Mouse (Mus musculus) lung, adult 2 months (tissue): ENCODE data around the gene Trappc13. TPM values are rescaled to one million over a fixed set of nuclear protein-coding genes. Genes with fewer than 3 reads are reported as not detected.
A peak's percentile ranks its signal among the peaks of the same experiment; 100 is the strongest.

Experiments used
- DNase-seq: peaks from one replicate; pipeline ENCODE4 v3.0.0; 2022
- H3K4me1 ChIP-seq: fragments of 200-500 bp; 2 replicates; pipeline ENCODE4 v1.6.1; 2011; ENCODE audit warnings: low read length; ENCODE audit not compliant: control insufficient read depth, insufficient read depth
- H3K4me3 ChIP-seq: fragments of 200-500 bp; replicated peaks from 2 replicates; pipeline ENCODE3; 2011; ENCODE audit warnings: low read depth, mild to moderate bottlenecking, control low read depth, low read length; ENCODE audit errors: extremely low read depth
- CTCF ChIP-seq: fragments of 200-500 bp; IDR thresholded peaks from 2 replicates; pipeline ENCODE4 v1.5.1; 2011; ENCODE audit warnings: mild to moderate bottlenecking, low read length, control low read depth; ENCODE audit not compliant: insufficient read depth
- POLR2A ChIP-seq: fragments of 200-500 bp; IDR thresholded peaks from 2 replicates; pipeline ENCODE4 v1.6.1; 2011; ENCODE audit warnings: low read depth, mild to moderate bottlenecking, control low read depth, low read length, borderline replicate concordance; ENCODE audit errors: extremely low read depth
- WGBS: fragments of 180-500 bp; shearing (Covaris S2); methylation state at CpG from one replicate; pipeline ENCODE4 v1.1.7; 2018; 5-methylcytosine and 5-hydroxymethylcytosine counted together
- polyA plus RNA-seq: library from polyadenylated mRNA; depleted of rRNA; stranded (reverse); fragments of >200 nt; gene quantifications from 2 replicates; pipeline ENCODE4 v1.2.3, GENCODE M21; 2012

Gene Trappc13
- polyA plus RNA-seq, 1 experiment, result 6.9 TPM

GRCm38 (mm10) chr13:104171711-104172110 lies 6.6 kb downstream of the Trappc13 start:
- no peak overlapping the region for H3K4me3 ChIP-seq
- H3K4me1 ChIP-seq, result no peaks in the 10 kb centered on the region
- no peak for DNase-seq
- WGBS, result 63% methylated on average over 5 of the region's 5 CpGs
- TF ChIP-seq POLR2A (no peak), CTCF (no peak)

GRCm38 (mm10) chr13:104155686-104156085 lies 22.6 kb downstream of the Trappc13 start:
- Histone ChIP-seq H3K4me3 (no peak overlapping the region), H3K4me1 (no peaks in the 10 kb centered on the region)
- TF ChIP-seq CTCF (no peak), POLR2A (no peak)
- DNase-seq, result no peak
- 67% methylated on average over 1 of the region's 1 CpGs for WGBS

- WGBS, result 84% methylated on average over 7 of the region's 7 CpGs
- H3K4me1 ChIP-seq, result no peaks in the 10 kb centered on the region
- TF ChIP-seq CTCF, result no peak
- no peak for TF ChIP-seq POLR2A
- no peak overlapping the region for H3K4me3 ChIP-seq
- no peak for DNase-seq
Measured at GRCm38 (mm10) chr13:104155106-104155505, 23.2 kb downstream of the Trappc13 start.

- no peak for TF ChIP-seq POLR2A
- no peak for DNase-seq
- Histone ChIP-seq H3K4me3 (no peak overlapping the region), H3K4me1 (no peaks in the 10 kb centered on the region)
- WGBS, result 91% methylated on average over 5 of the region's 5 CpGs
Measured at GRCm38 (mm10) chr13:104154180-104154579, 24.1 kb downstream of the Trappc13 start.

GRCm38 (mm10) chr13:104145646-104146045 lies 32.6 kb downstream of the Trappc13 start:
- WGBS, result 86% methylated on average over 3 of the region's 3 CpGs
- no peak for TF ChIP-seq POLR2A
- TF ChIP-seq CTCF, result no peak
- no peak for DNase-seq

GRCm38 (mm10) chr13:104144871-104145270 lies 33.4 kb downstream of the Trappc13 start:
- H3K4me1 ChIP-seq, result no peaks in the 10 kb centered on the region
- no peak overlapping the region for H3K4me3 ChIP-seq
- 74% methylated on average over 9 of the region's 9 CpGs for WGBS
- no peak for DNase-seq
- TF ChIP-seq CTCF (no peak), POLR2A (no peak)

More at GRCm38 (mm10) chr13:104145646-104146045, 32.6 kb downstream of the Trappc13 start:
- Histone ChIP-seq H3K4me1 (no peaks in the 10 kb centered on the region), H3K4me3 (no peak overlapping the region)

- DNase-seq, result peak; percentile 76
- peak overlapping the region; percentile 50 for H3K4me3 ChIP-seq
- 31% methylated on average over 13 of the region's 13 CpGs for WGBS
- H3K4me1 ChIP-seq, result no peaks in the 10 kb centered on the region
- TF ChIP-seq POLR2A (peak; percentile 33; the same call in 1 of the 2 replicates), CTCF (peak; percentile 84)
Measured at GRCm38 (mm10) chr13:104139369-104140209, 38.7 kb downstream of the Trappc13 start.

- H3K4me3 ChIP-seq, result no peak overlapping the region
- 89% methylated on average over 4 of the region's 4 CpGs for WGBS
- DNase-seq, result no peak
- TF ChIP-seq CTCF, result no peak
- TF ChIP-seq POLR2A, result no peak
- H3K4me1 ChIP-seq, result no peaks in the 10 kb centered on the region
Measured at GRCm38 (mm10) chr13:104134510-104135085, 43.7 kb downstream of the Trappc13 start.

GRCm38 (mm10) chr13:104132561-104132960 lies 45.7 kb downstream of the Trappc13 start:
- WGBS, result 84% methylated on average over 2 of the region's 2 CpGs
- no peaks in the 10 kb centered on the region for H3K4me1 ChIP-seq
- TF ChIP-seq CTCF (no peak), POLR2A (no peak)
- DNase-seq, result no peak
- H3K4me3 ChIP-seq, result no peak overlapping the region
